Mouse (Mus musculus): ENCODE measurements around the gene Trmt2a. TPM values are rescaled to one million over a fixed set of nuclear protein-coding genes. Genes with fewer than 3 reads are reported as not detected.
A peak's percentile ranks its signal among the peaks of the same experiment; 100 is the strongest.

Trmt2a gene
- total RNA-seq, 1 experiment: 102 TPM

- no peak overlapping the region for H3K27ac ChIP-seq (ENCODE audit: insufficient read depth, low read depth, low read length, poor library complexity, severe bottlenecking)
- no peak overlapping the region for H3K9ac ChIP-seq (ENCODE audit: insufficient read depth, low read depth, low read length, poor library complexity, severe bottlenecking)
- in situ Hi-C loops (cut with MboI; ENCODE audit: low sequenced_read_pairs in 2 of 2, unreplicated experiment in 2 of 2): no loop called here
- no peak for TF ChIP-seq ZC3H11A (IDR thresholded peaks at IDR 0.05; ENCODE audit: borderline replicate concordance, low read depth, low read length)
- TF ChIP-seq HCFC1 (IDR thresholded peaks at IDR 0.05; ENCODE audit: borderline replicate concordance, insufficient read depth, low read length): no peak
- no peak for TF ChIP-seq ZNF384 (IDR thresholded peaks at IDR 0.05; ENCODE audit: low read depth, low read length)
- no peak for TF ChIP-seq MAFK (IDR thresholded peaks at IDR 0.05; ENCODE audit: insufficient read depth, low read depth, low read length)
- TF ChIP-seq CHD2 (IDR thresholded peaks at IDR 0.05; ENCODE audit: low read depth, low read length): no peak
- no peaks in the 10 kb centered on the region for H3K4me1 ChIP-seq (ENCODE audit: control insufficient read depth in 2 of 2, insufficient read depth in 2 of 2, low read length in 2 of 2, poor library complexity in 1 of 2)
- H3K4me3 ChIP-seq (ENCODE audit: insufficient read depth in 1 of 2, low read depth in 1 of 2, low read length in 2 of 2, poor library complexity in 1 of 2, severe bottlenecking in 1 of 2): no peak overlapping the region
- no peak for DNase-seq (ENCODE audit: low read depth, low spot score)
- no peaks in the 10 kb centered on the region for H3K36me3 ChIP-seq (ENCODE audit: control insufficient read depth, insufficient read depth, low read length, poor library complexity, severe bottlenecking)
- H3K9me3 ChIP-seq (ENCODE audit: control insufficient read depth, insufficient read depth, low read depth, low read length): no peaks in the 10 kb centered on the region
These were observed 44.9 kb upstream of the Trmt2a start for GRCm38 (mm10) chr16:18203430-18204091.

GRCm38 (mm10) chr16:18210701-18211416, 37.6 kb upstream of the Trmt2a start:
- peak; percentile 55 for DNase-seq (ENCODE audit: low read depth, low spot score)
- in situ Hi-C loops (cut with MboI; ENCODE audit: low sequenced_read_pairs in 2 of 2, unreplicated experiment in 2 of 2): loop anchor here (5.0 to 10.0 kb wide), 2 partner anchors 106 to 109 kb away; no protein-coding TSS in a partner anchor
- H3K4me1 ChIP-seq (ENCODE audit: control insufficient read depth in 2 of 2, insufficient read depth in 2 of 2, low read length in 2 of 2, poor library complexity in 1 of 2): no peaks in the 10 kb centered on the region
- no peaks in the 10 kb centered on the region for H3K36me3 ChIP-seq (ENCODE audit: control insufficient read depth, insufficient read depth, low read length, poor library complexity, severe bottlenecking)
- H3K4me3 ChIP-seq (ENCODE audit: insufficient read depth in 1 of 2, low read depth in 1 of 2, low read length in 2 of 2, poor library complexity in 1 of 2, severe bottlenecking in 1 of 2): no peak overlapping the region
- no peaks in the 10 kb centered on the region for H3K9me3 ChIP-seq (ENCODE audit: control insufficient read depth, insufficient read depth, low read depth, low read length)
- no peak overlapping the region for H3K9ac ChIP-seq (ENCODE audit: insufficient read depth, low read depth, low read length, poor library complexity, severe bottlenecking)
- peak; percentile 50; the same call in 1 of the 2 replicates for TF ChIP-seq ZC3H11A (IDR thresholded peaks at IDR 0.05; ENCODE audit: borderline replicate concordance, low read depth, low read length)
- no peak for TF ChIP-seq CHD2 (IDR thresholded peaks at IDR 0.05; ENCODE audit: low read depth, low read length)
- TF ChIP-seq HCFC1 (IDR thresholded peaks at IDR 0.05; ENCODE audit: borderline replicate concordance, insufficient read depth, low read length): no peak
- H3K27ac ChIP-seq (ENCODE audit: insufficient read depth, low read depth, low read length, poor library complexity, severe bottlenecking): no peak overlapping the region

DNA sequence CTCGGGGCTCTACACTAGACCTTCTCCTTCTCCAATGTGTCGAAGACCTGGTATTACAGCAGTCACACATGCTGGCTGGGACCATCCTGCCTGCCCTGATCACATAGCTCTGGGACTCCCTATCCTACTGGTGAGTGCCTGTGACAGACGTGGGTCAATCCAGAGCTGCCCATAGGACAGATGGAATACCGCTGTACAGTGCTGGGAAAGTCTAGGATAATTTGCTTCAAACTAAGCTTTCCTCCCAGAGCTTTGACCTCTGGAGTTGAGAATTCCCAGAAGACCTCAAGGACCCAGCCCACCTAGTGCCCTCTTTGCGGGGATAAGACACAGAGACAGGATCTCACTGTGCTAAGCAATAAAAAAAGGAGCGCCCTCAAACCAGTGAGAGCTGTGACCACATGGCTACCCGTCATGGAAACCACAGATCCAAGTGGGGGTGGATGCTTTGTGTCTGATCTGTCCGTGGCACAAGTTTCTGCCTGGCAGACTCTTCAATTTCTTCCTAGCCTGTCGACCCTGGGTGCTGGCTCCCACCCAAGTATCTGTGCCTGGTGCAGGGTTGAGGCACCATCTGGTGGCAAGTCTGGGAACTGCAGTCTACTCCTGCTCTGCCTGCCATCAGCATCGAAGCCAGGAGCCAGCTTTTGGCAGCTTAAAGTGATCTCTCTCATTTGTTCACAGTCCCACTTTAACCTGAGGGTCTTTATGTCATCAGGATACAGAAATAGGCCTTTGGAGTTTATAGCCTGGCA, 36.9 kb upstream of the Trmt2a start:
- no peaks in the 10 kb centered on the region for H3K9me3 ChIP-seq (ENCODE audit: control insufficient read depth, insufficient read depth, low read depth, low read length)
- no peak overlapping the region for H3K4me3 ChIP-seq (ENCODE audit: insufficient read depth in 1 of 2, low read depth in 1 of 2, low read length in 2 of 2, poor library complexity in 1 of 2, severe bottlenecking in 1 of 2)
- TF ChIP-seq ZNF384 (IDR thresholded peaks at IDR 0.05; ENCODE audit: low read depth, low read length): no peak
- TF ChIP-seq ZC3H11A (IDR thresholded peaks at IDR 0.05; ENCODE audit: borderline replicate concordance, low read depth, low read length): peak; percentile 82
- H3K9ac ChIP-seq (ENCODE audit: insufficient read depth, low read depth, low read length, poor library complexity, severe bottlenecking): no peak overlapping the region
- H3K36me3 ChIP-seq (ENCODE audit: control insufficient read depth, insufficient read depth, low read length, poor library complexity, severe bottlenecking): no peaks in the 10 kb centered on the region
- no peak overlapping the region for H3K27ac ChIP-seq (ENCODE audit: insufficient read depth, low read depth, low read length, poor library complexity, severe bottlenecking)
- in situ Hi-C loops (cut with MboI; ENCODE audit: low sequenced_read_pairs in 2 of 2, unreplicated experiment in 2 of 2): loop anchor here (5.0 to 10.0 kb wide), 2 partner anchors 107 to 109 kb away; no protein-coding TSS in a partner anchor
- H3K4me1 ChIP-seq (ENCODE audit: control insufficient read depth in 2 of 2, insufficient read depth in 2 of 2, low read length in 2 of 2, poor library complexity in 1 of 2): no peaks in the 10 kb centered on the region
- DNase-seq (ENCODE audit: low read depth, low spot score): peak; percentile 58

DNA sequence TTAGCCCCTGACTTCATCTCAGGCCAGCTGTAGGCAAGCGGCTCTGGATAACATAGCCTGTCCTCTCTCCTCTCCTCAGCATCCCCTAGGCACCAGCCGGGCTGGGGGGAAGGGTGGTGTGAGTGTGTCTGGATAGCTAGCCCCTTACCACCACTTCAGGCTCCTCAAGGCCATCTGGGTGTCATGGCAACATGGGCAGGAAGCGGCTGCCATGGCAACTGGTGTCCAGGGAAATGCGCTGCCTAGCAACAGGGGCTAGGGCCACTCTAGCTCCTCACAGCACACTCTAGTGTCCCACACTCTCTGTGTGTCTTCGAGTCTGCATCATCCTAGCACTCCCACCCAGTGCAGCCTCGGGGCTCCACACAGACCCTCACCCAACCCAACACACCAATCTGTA, 34.8 kb upstream of the Trmt2a start:
- TF ChIP-seq HCFC1 (IDR thresholded peaks at IDR 0.05; ENCODE audit: borderline replicate concordance, insufficient read depth, low read length) (no peak), ZC3H11A (IDR thresholded peaks at IDR 0.05; ENCODE audit: borderline replicate concordance, low read depth, low read length) (no peak), MAFK (IDR thresholded peaks at IDR 0.05; ENCODE audit: insufficient read depth, low read depth, low read length) (no peak), ZNF384 (IDR thresholded peaks at IDR 0.05; ENCODE audit: low read depth, low read length) (no peak), CHD2 (IDR thresholded peaks at IDR 0.05; ENCODE audit: low read depth, low read length) (no peak)
- in situ Hi-C loops (cut with MboI; ENCODE audit: low sequenced_read_pairs in 2 of 2, unreplicated experiment in 2 of 2): loop anchor here (5.0 to 10.0 kb wide), 2 partner anchors 109 to 111 kb away; no protein-coding TSS in a partner anchor
- no peaks in the 10 kb centered on the region for H3K9me3 ChIP-seq (ENCODE audit: control insufficient read depth, insufficient read depth, low read depth, low read length)
- H3K27ac ChIP-seq (ENCODE audit: insufficient read depth, low read depth, low read length, poor library complexity, severe bottlenecking): no peak overlapping the region; the same call in 1 of the 2 replicates
- H3K36me3 ChIP-seq (ENCODE audit: control insufficient read depth, insufficient read depth, low read length, poor library complexity, severe bottlenecking): no peaks in the 10 kb centered on the region
- H3K4me1 ChIP-seq (ENCODE audit: control insufficient read depth in 2 of 2, insufficient read depth in 2 of 2, low read length in 2 of 2, poor library complexity in 1 of 2): no peaks in the 10 kb centered on the region
- no peak for DNase-seq (ENCODE audit: low read depth, low spot score)
- H3K9ac ChIP-seq (ENCODE audit: insufficient read depth, low read depth, low read length, poor library complexity, severe bottlenecking): no peak overlapping the region
- no peak overlapping the region for H3K4me3 ChIP-seq (ENCODE audit: insufficient read depth in 1 of 2, low read depth in 1 of 2, low read length in 2 of 2, poor library complexity in 1 of 2, severe bottlenecking in 1 of 2)

Data from ES-E14 (cell line).